Mouse (Mus musculus) forebrain, postnatal 0 days (tissue): ENCODE data around the gene Rxfp3. TPM values are rescaled to one million over a fixed set of nuclear protein-coding genes. Genes with fewer than 3 reads are reported as not detected.
A peak's percentile ranks its signal among the peaks of the same experiment; 100 is the strongest.

Experiments
- ATAC-seq: fragments of 200-750 bp; cut with Nextera tagmentation; 2 replicates; pipeline ENCODE4 v1.8.0; 2017; ENCODE audit warnings: mild to moderate bottlenecking, moderate library complexity
- DNase-seq: peaks from one replicate; pipeline ENCODE4 v3.0.0-alpha.2; 2015
- H3K27ac ChIP-seq: fragments of 300-500 bp; sonication (generic); 2 replicates; pipeline ENCODE4 v1.5.1; 2014; ENCODE audit warnings: low read depth, mild to moderate bottlenecking, antibody characterized with exemption, low read length, moderate library complexity, mixed read lengths
- H3K27me3 ChIP-seq: fragments of 300-500 bp; sonication (generic); 2 replicates; pipeline ENCODE4 v1.6.1; 2014; ENCODE audit warnings: mild to moderate bottlenecking, low read length, mixed read lengths; ENCODE audit not compliant: insufficient read depth
- H3K36me3 ChIP-seq: fragments of 300-500 bp; sonication (generic); 2 replicates; pipeline ENCODE4 v1.6.1; 2014; ENCODE audit warnings: mild to moderate bottlenecking, moderate library complexity; ENCODE audit not compliant: insufficient read depth
- H3K4me1 ChIP-seq: fragments of 300-500 bp; sonication (generic); 2 replicates; pipeline ENCODE4 v1.6.1; 2014; ENCODE audit warnings: antibody characterized with exemption; ENCODE audit not compliant: insufficient read depth
- H3K4me2 ChIP-seq: fragments of 300-500 bp; sonication (generic); 2 replicates; pipeline ENCODE4 v1.6.1; 2014; ENCODE audit warnings: low read depth, mild to moderate bottlenecking, moderate library complexity
- H3K4me3 ChIP-seq: fragments of 300-500 bp; sonication (generic); 2 replicates; pipeline ENCODE4 v1.5.1; 2014; ENCODE audit warnings: low read depth, low read length, mixed read lengths
- H3K9ac ChIP-seq: fragments of 300-500 bp; sonication (generic); 2 replicates; pipeline ENCODE4 v1.6.1; 2014; ENCODE audit warnings: mild to moderate bottlenecking
- H3K9me3 ChIP-seq: fragments of 300-500 bp; sonication (generic); 2 replicates; pipeline ENCODE4 v1.6.1; 2016; ENCODE audit warnings: low read length
- CTCF ChIP-seq: sonication (generic); IDR thresholded peaks from 2 replicates; pipeline ENCODE4 v1.5.1; 2016; ENCODE audit warnings: antibody characterized with exemption, control low read depth, low read depth
- WGBS: fragments of 180-500 bp; shearing (Covaris S2); extraction: QIAGEN DNeasy Blood & Tissue Kit; methylation state at CpG from one replicate; pipeline ENCODE4 v1.1.7; 2014; 5-methylcytosine and 5-hydroxymethylcytosine counted together
- polyA plus RNA-seq: library from polyadenylated mRNA; unstranded; fragments of >200 nt; fragmentation: Nextera tagmentation; extraction: Ambion mirVana; gene quantifications from 2 replicates; pipeline ENCODE4 v1.2.1, GENCODE M21; 2015
- total RNA-seq: library from RNA; depleted of rRNA; stranded (reverse); fragments of >200 nt; gene quantifications from 2 replicates; pipeline ENCODE4 v1.2.3, GENCODE M21; 2014

Rxfp3 gene
- total and polyA plus RNA-seq, 2 experiments from 2014 or later = 3.7 to 5.3 TPM

DNA sequence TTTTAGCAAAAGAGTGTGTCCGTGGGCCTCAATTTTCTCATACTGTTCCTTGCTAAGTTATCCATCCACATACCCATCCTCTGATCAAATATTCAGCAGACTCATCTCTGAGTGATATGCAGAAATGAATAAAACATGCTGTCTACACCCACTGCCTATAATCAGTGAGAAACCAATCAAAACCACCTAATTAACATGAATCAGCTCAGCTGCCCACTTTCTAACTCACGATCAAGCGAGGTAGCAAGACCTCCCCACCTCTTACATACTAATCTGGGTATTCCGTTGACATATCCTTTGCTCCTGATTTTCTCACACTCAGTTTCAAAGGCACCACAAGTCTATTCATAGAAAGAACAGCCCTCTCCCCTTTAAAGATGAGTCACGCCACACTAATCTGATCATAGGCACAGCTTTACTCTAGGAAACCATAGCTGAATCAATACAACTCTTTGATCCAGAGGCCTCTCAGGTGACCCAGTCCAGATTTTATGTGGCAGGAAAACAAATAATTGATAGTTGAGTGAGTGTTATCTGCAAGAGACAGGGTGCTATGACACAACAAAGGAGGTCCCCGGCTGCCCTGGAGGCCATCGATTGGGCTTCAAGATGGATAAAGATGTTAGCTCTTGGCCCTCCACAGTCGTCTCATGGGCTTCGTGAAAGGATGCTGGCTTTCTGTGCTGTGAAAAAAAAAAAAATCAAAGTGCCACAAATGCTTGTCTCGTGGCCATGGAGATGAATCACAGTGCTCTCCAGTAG is 16.1 kb upstream of the Rxfp3 start:
- Histone ChIP-seq H3K4me2 (no peak overlapping the region), H3K9me3 (no peaks in the 10 kb centered on the region), H3K4me3 (no peak overlapping the region), H3K36me3 (no peaks in the 10 kb centered on the region), H3K4me1 (no peaks in the 10 kb centered on the region), H3K27ac (no peak overlapping the region), H3K27me3 (no peaks in the 10 kb centered on the region), H3K9ac (no peak overlapping the region)
- ATAC-seq (peak; percentile 25; the same call in 1 of the 2 replicates), DNase-seq (no peak)
- no peak for TF ChIP-seq CTCF
- WGBS = 58% methylated on average over 10 of the region's 10 CpGs

DNA sequence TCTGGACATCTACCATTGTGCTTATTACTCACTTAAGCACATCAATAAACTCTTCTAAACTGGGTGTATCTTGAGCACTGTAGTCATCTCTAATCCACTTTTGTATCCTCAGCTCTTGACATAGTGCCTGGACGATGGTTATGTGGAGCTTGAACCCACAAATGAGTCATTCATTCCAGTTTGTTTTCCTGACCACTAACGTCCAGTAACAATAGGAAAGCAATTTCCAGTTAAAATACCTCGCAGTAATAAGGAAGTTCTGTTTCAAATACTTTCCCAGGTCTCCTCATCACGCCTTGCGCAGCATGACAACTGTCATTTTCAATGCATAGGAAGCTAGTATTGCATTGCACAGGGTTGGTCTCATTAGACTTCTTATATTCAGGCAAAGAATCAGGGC is 5.0 kb upstream of the Rxfp3 start:
- Histone ChIP-seq H3K9ac (no peak overlapping the region), H3K27me3 (0 out of 2 replicates have a peak, but pooled peaks cover 3% of the 10 kb centered on the region), H3K4me1 (no peaks in the 10 kb centered on the region), H3K36me3 (no peaks in the 10 kb centered on the region), H3K27ac (no peak overlapping the region), H3K4me2 (no peak overlapping the region), H3K9me3 (no peaks in the 10 kb centered on the region), H3K4me3 (no peak overlapping the region)
- WGBS = 79% methylated on average over 5 of the region's 5 CpGs
- TF ChIP-seq CTCF = no peak
- DNase-seq = no peak
- no peak for ATAC-seq

DNA sequence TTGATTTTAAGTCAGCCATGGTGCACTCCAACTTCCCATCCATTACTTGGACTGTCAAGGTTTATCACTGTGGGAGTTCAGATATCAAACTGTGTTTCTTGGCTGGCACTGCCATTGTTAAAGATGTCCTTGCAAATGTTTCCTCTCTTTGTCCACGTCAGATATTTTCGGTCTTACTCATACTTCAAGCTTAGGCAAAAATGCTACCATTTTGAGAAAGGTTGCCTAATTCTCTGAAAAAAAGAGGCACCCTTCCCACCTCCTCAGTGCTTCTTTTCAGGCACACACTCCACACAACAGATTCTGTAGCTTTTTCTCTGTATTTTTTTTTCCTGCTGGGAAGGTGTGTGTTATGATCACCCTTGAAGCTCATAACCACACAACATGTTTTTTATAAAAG is 3.4 kb upstream of the Rxfp3 start:
- H3K4me2 ChIP-seq = no peak overlapping the region
- no peak overlapping the region for H3K9ac ChIP-seq
- H3K4me1 ChIP-seq = peaks cover 5% of the 10 kb centered on the region; the same call in 1 of the 2 replicates
- H3K27me3 ChIP-seq = peaks cover 17% of the 10 kb centered on the region
- TF ChIP-seq CTCF = no peak
- WGBS = 92% methylated on average over 2 of the region's 2 CpGs
- DNase-seq (no peak), ATAC-seq (no peak)
- H3K27ac ChIP-seq = no peak overlapping the region
- H3K9me3 ChIP-seq = no peaks in the 10 kb centered on the region
- no peaks in the 10 kb centered on the region for H3K36me3 ChIP-seq
- H3K4me3 ChIP-seq = no peak overlapping the region

DNA sequence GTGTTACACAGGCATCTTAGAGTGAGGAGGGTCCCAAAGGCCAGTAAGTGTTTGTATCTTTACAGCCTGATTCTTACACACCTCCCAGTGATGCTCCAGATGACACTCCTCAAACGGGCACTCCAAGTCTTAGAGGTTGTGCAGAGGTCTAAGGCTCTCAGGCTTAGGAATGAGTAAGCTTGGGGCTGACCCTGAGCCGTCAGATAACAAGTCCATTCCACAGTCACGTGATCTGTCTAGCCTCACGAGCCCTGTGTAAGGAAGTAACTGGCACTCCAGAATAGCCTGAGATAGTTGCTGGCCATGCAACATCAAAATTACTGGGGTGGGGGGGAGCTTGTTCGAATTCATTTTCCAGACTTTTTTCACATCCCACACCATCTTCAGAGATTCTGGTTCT is 2.3 kb upstream of the Rxfp3 start:
- H3K4me3 ChIP-seq = no peak overlapping the region
- no peak overlapping the region for H3K27ac ChIP-seq
- ATAC-seq (no peak), DNase-seq (no peak)
- 69% methylated on average over 5 of the region's 5 CpGs for WGBS
- H3K9me3 ChIP-seq = no peaks in the 10 kb centered on the region
- H3K4me1 ChIP-seq = peaks cover 6% of the 10 kb centered on the region; the same call in 1 of the 2 replicates
- H3K9ac ChIP-seq = no peak overlapping the region
- no peak overlapping the region for H3K4me2 ChIP-seq
- peaks cover 28% of the 10 kb centered on the region for H3K27me3 ChIP-seq
- no peaks in the 10 kb centered on the region for H3K36me3 ChIP-seq
- no peak for TF ChIP-seq CTCF

DNA sequence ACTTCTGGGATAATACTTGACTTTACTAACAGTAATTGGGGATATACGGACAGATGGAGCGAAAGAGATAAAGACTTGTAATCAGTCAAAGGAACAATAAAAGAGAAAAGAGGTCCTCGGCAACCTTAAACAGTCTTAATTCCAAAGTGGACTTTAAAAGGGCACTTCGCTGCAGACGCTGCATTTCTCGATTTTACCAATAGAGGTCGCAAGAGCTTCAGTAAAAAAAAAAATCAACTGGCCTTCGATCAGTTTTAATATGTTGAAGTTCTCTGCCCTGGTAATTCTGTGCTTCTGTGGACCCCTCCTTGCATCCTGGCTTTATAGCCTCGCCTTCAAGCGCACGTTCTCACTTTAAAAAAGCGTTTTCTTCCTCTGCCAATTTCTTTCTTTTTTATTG is 685 bp upstream of the Rxfp3 start:
- 0 out of 2 replicates have a peak overlapping the region, but pooled peaks have one; percentile 1 for H3K4me2 ChIP-seq
- ATAC-seq (no peak), DNase-seq (peak; percentile 81)

DNA sequence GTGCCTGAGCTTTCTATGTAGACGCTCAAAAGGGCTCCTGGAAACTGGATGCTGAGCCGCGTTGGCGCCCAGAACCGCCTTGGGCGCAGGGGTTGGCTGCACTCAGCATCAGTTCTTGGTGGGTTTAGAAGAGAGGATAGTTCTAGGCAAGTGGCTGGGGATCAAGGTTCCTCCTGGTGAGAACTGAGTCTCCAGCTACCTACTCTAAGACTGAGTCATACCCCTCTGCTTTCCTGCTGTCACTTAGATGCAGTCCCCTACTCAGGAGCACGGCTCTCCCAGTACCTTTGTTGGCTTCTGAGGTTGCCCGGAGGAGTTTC is 455 bp downstream of the Rxfp3 start:
- Histone ChIP-seq H3K4me2 (peak overlapping the region; percentile 72), H3K9me3 (no peaks in the 10 kb centered on the region), H3K36me3 (no peaks in the 10 kb centered on the region), H3K9ac (peak overlapping the region; percentile 41; the same call in 1 of the 2 replicates), H3K4me1 (peaks cover 6% of the 10 kb centered on the region; the same call in 1 of the 2 replicates), H3K27ac (no peak overlapping the region), H3K27me3 (peaks cover 38% of the 10 kb centered on the region), H3K4me3 (peak overlapping the region; percentile 42)
- TF ChIP-seq CTCF = no peak
- peak; percentile 30 for DNase-seq
- peak; percentile 30 for ATAC-seq
- WGBS = 3% methylated on average over 8 of the region's 8 CpGs

More for the DNA sequence above, 685 bp upstream of the Rxfp3 start:
- TF ChIP-seq CTCF = peak; percentile 78
- H3K4me3 ChIP-seq = no peak overlapping the region
- 1% methylated on average over 12 of the region's 12 CpGs for WGBS
- H3K27ac ChIP-seq = no peak overlapping the region
- peaks cover 6% of the 10 kb centered on the region; the same call in 1 of the 2 replicates for H3K4me1 ChIP-seq
- H3K27me3 ChIP-seq = peaks cover 38% of the 10 kb centered on the region
- H3K9me3 ChIP-seq = no peaks in the 10 kb centered on the region
- no peak overlapping the region for H3K9ac ChIP-seq
- no peaks in the 10 kb centered on the region for H3K36me3 ChIP-seq

DNA sequence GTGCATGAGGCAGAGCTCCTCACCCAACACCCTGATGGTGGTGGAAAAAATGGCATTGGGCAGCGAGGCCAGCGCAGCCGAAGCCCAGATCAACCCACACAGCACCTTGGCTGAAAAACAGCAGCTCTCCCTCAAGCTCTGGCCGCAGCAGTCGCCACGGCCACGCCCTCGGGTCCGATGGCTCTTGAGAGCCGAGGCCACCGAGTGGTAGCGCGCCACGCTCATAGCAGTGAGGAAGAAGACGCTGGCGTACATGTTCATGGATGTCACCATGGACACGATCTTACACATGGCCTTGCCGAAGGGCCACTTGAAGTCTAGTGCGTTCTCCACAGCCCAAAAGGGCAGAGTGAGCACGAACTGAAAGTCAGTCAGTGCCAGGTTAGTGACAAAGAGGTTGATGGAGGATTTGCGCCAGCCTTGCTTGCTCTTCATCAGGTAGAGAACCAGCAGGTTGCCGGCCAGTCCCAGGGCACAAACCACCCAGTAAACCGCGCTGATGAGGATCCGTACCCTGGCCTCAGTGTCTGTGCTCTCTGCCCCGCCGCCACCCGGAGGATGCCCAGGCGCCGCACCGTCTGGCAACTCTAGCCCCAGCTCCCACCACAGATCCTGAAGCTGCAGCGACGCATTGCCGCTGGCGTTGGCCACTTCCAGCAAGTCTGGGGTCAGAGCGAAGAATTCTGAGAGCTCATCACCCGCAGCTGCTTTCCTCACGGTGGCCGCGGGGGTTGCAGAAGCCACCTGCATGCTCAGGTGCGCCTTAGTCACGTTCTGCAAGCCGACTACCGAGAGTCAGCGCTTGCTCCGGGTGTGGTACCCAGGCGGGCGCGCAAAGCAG is 1.0 kb downstream of the Rxfp3 start:
- WGBS = 2% methylated on average over 49 of the region's 49 CpGs
- Histone ChIP-seq H3K36me3 (no peaks in the 10 kb centered on the region), H3K9me3 (no peaks in the 10 kb centered on the region), H3K4me3 (peak overlapping the region; percentile 42), H3K4me2 (peak overlapping the region; percentile 72), H3K9ac (peak overlapping the region; percentile 41), H3K4me1 (peaks cover 6% of the 10 kb centered on the region; the same call in 1 of the 2 replicates), H3K27ac (no peak overlapping the region), H3K27me3 (peaks cover 38% of the 10 kb centered on the region)
- ATAC-seq (peak; percentile 34), DNase-seq (peak; percentile 15)
- no peak for TF ChIP-seq CTCF
